Mouse (Mus musculus): ENCODE data around the gene Sept9.

GRCm38 (mm10) chr11:117332242-117333149, 133.0 kb downstream of the Sept9 start:
- no peak for TF ChIP-seq POLR2AphosphoS2 (IDR thresholded peaks at IDR 0.05; ENCODE audit: insufficient read length, low read depth)
- no peak for TF ChIP-seq MAX (IDR thresholded peaks at IDR 0.05; ENCODE audit: low read depth)
